Mouse (Mus musculus) frontal cortex, postnatal 10 days (tissue): ENCODE data around the gene Pink1.
"Not testable (repeated sequence)": the region's sequence is repeated elsewhere in the genome, so short reads cannot be mapped to it uniquely, and the experiment has no call there.

ENCODE experiments used
- DNase-seq, 2 experiments: peaks; one replicate each; pipeline ENCODE4 v3.0.0; 2022; ENCODE audit warnings: low spot score in 2 of 2, mixed read lengths in 1 of 2

Gene Pink1

GRCm38 (mm10) chr4:138342778-138343177, 16.7 kb upstream of the Pink1 start:
- no peak for DNase-seq

- DNase-seq = no peak
Measured at GRCm38 (mm10) chr4:138342048-138342447, 15.9 kb upstream of the Pink1 start.

- no peak for DNase-seq
Measured at GRCm38 (mm10) chr4:138341393-138341792, 15.3 kb upstream of the Pink1 start.

GRCm38 (mm10) chr4:138339963-138340362, 13.9 kb upstream of the Pink1 start:
- DNase-seq = no peak

GRCm38 (mm10) chr4:138337341-138337740, 11.2 kb upstream of the Pink1 start:
- no peak for DNase-seq

- no peak for DNase-seq
Measured at GRCm38 (mm10) chr4:138336876-138337275, 10.8 kb upstream of the Pink1 start.

- no peak for DNase-seq
Measured at GRCm38 (mm10) chr4:138335648-138336047, 9.5 kb upstream of the Pink1 start.

GRCm38 (mm10) chr4:138335036-138335435, 8.9 kb upstream of the Pink1 start:
- DNase-seq = no peak

- DNase-seq = no peak
Measured at GRCm38 (mm10) chr4:138333135-138333534, 7.0 kb upstream of the Pink1 start.

- no peak for DNase-seq
Measured at GRCm38 (mm10) chr4:138331647-138332046, 5.5 kb upstream of the Pink1 start.

- no peak for DNase-seq
Measured at GRCm38 (mm10) chr4:138330264-138330671, 4.2 kb upstream of the Pink1 start.

GRCm38 (mm10) chr4:138327891-138328470, 1.9 kb upstream of the Pink1 start:
- DNase-seq = no peak

- DNase-seq = not testable (repeated sequence)
Measured at GRCm38 (mm10) chr4:138327155-138327554, 1.0 kb upstream of the Pink1 start.

- DNase-seq = peak; percentile 88 to 89
Measured at GRCm38 (mm10) chr4:138325466-138326076, 536 bp downstream of the Pink1 start.

GRCm38 (mm10) chr4:138324451-138324850, 1.7 kb downstream of the Pink1 start:
- no peak for DNase-seq

- DNase-seq = no peak
Measured at GRCm38 (mm10) chr4:138323753-138324152, 2.4 kb downstream of the Pink1 start.

GRCm38 (mm10) chr4:138322692-138323091, 3.4 kb downstream of the Pink1 start:
- DNase-seq = no peak

- no peak for DNase-seq
Measured at GRCm38 (mm10) chr4:138321488-138321887, 4.6 kb downstream of the Pink1 start.

- no peak for DNase-seq
Measured at GRCm38 (mm10) chr4:138320711-138321110, 5.4 kb downstream of the Pink1 start.

- DNase-seq = peak; percentile 66 to 83
Measured at GRCm38 (mm10) chr4:138319508-138319907, 6.6 kb downstream of the Pink1 start.

- peak in 1 of 2 experiments; percentile 56 for DNase-seq
Measured at GRCm38 (mm10) chr4:138318509-138319266, 7.4 kb downstream of the Pink1 start.

GRCm38 (mm10) chr4:138316369-138316768, 9.7 kb downstream of the Pink1 start:
- no peak for DNase-seq

GRCm38 (mm10) chr4:138315781-138316180, 10.3 kb downstream of the Pink1 start:
- no peak for DNase-seq
